Mouse (Mus musculus) heart, postnatal 0 days (tissue): ENCODE results near the gene Kdelr2.

Experiments
- CTCF ChIP-seq: IDR thresholded peaks from 2 replicates; pipeline ENCODE4 v1.5.1; 2016; ENCODE audit warnings: antibody characterized with exemption, control low read depth, low read depth
- EP300 ChIP-seq: IDR thresholded peaks from 2 replicates; pipeline ENCODE4 v1.6.1; 2016; ENCODE audit warnings: antibody characterized with exemption, low read depth

- TF ChIP-seq CTCF: no peak
- no peak for TF ChIP-seq EP300
Observed at GRCm38 (mm10) chr5:143410841-143411395, 7.3 kb downstream of the Kdelr2 start.
